Mouse (Mus musculus) fibroblast of lung, adult 2 months (primary cell): ENCODE measurements around the gene Oxct2a.
A peak's percentile ranks its signal among the peaks of the same experiment; 100 is the strongest.
"Not testable (repeated sequence)": the region's sequence is repeated elsewhere in the genome, so short reads cannot be mapped to it uniquely, and the experiment has no call there.

Source experiments
- DNase-seq: peaks from one replicate; pipeline ENCODE4 v3.0.0-alpha.2; 2011; ENCODE audit warnings: low read depth

Oxct2a gene

DNA sequence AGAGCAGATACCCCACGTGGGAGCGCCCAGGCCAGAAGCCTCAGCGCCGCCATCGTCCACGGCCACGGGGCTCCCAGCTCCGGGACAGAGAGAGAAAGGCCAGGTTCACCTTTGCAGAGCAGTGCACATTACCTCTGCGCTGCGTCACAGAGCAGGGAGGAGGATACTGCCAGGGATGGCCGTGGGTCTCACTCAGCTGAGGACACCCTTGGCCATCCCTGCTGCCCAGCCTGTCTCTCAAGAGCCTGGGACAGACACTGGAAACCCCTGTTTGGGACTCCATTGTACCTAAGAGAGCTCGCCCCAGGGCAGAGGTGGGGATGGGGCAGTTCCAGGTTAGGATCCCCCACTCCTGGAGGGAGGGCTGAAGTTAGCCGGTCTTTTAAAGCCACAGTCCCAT is at the start of gene Oxct2a:
Gene Oxct2a, minus strand, starts transcription at position 101 of the 400 bp plus-strand sequence.
- DNase-seq, result no peak

DNA sequence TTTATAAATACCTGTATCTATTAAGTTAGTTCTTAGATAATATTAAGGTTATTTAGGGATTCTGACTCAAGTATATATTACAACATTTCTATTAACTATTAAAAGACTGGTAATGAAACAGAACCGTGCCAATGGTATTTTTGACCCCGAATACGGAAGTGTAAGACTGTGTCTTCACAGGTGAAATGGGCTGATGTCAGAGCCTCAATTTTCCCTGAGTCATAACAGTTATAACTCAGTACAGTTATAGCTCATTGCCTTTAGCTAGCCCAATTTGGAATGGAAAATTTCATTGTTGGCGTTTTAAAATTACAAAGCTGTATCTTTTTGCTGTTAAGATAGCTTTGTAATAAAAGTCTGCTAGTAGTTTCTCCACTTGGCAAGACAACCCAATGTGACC is 40.1 kb upstream of the Oxct2a start:
- DNase-seq, result no peak

DNA sequence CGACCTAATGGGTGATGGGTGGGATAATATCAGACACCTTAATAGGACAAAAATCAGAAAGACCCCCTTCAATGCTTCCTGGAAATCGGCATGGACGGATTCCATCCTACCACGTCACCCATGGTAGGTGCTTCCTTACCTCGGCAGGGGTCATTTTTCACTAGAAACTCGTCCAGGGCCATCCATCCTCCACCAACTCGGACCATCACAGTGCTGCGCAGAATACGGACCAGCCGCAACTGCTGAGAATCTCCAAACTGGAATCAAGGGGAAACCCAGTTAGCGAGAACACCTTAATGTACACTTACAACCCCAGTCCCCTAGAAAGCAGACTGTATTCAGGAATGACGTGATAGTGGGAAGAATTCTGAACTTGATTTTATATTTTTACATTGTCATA is 37.3 kb upstream of the Oxct2a start:
- no peak for DNase-seq

DNA sequence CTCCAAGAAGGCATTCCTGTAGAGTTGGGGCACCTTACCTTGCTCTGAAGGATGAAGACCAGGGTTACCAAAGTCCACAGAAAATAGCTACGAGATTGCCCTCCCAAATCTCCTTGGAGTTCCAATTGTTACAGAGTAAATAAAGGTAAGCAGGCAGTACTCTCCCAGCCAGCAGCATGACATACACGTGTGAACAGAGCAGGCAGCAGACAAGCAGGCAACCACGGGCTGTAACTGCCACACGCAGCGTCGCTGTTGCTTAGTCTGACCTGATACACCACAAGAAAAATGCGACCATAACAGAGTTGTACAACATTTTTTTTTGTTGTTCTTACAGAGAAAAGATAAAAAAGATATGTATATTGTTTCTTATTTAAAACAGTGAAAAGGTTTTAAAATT is 35.2 kb upstream of the Oxct2a start:
- DNase-seq, result no peak

DNA sequence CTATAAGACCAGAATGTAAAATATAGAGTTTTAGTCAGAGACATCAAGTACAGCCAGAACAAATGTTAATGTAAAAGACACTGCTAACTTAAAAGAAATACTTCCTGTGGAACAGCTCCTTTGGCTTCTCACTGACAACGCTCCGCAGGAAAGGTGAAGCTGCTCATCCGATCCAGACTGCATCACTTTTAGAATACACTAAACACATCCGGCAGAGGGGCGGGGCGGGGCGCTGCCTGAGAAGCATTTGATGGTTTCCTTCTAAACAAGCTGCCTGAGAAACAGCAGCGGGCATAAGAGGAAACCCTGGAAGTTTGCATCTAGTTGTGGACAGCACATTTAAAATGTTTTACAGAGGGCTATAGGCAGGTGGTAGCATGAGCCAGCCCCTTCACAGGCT is 32.5 kb upstream of the Oxct2a start:
- DNase-seq, result no peak

DNA sequence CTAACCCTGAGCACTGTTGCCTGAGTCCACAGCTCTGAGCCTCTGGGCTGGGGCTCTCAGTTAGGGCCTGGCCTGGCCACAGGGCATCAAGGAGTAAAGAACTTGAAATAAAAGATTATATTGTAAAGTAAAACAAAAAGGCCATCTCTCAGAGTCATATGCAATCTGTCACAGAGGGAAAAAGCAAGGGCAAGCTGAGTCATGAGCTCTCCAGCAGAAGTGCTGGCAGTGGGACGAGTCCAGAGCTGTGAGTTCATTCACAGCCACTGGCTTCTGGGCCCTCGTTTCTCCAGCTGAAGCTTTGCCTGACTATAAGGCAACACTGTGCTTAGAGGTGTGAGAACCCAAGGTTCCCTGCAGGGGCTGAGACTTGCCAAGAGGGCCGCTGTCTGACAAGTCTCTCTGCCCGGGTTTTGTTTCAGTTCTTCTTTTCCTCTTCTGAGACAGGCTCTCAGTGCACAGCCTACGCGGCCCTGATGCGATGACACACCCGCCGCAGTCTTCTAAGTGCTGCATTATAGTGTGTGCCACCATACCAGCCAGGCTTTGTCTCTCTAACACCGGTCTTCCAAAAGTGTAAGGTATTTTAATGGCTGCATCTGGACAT is 29.9 kb upstream of the Oxct2a start:
- DNase-seq, result no peak

DNA sequence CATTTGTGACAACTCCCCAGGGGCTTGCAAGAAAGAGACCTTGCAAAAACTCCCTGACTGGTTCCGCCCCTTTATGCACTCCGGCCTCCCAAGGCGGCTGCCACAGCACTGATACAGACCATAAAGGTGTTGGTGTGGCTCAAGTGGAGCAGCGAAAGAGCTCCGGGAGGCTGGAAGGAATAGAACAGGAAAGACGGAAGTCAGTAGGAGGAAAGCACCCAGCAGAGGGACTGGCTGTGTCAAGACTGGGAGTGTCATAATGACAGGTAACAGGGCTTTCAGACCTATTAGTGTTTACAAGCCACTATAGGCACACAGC is 20.0 kb upstream of the Oxct2a start:
- no peak for DNase-seq

DNA sequence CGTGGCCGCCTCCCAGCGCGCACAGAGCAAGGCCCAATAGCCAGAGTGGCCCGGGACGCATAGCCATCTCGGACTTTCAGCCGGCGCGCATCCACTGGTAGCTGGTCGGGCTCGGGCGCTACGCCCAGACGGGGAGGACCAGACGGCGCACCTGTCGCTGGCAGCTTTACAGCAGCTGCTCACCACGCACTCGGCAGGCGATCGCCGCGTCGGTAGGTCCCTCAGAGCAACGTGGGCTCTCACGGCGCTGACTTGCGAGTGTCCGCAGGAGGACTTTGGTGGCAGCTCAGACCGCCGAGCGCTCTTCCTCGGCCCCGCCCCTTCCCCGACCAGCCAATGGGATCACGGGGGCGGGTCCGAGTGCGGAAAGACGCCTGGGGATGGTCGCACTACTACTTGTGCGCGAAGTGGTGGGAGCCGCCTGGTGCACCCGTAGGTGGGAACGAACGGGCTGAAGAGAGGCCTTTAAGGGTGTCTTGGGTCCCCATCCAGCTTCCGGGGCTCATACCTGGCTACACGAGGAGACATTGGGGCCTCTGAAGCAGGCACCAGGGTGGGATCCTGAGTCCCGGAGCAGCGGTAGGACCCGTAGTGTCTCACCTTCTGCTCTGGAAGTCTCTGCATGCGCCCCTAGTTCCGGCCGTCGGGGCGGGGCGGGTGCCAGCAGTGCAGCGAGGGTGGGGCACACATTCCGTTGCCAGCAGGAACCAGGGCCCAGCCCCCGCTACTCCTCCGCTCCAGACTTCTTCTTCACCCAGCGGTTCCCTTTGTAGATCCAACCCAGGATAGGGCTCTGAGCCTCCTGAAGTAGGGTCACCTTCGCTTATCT is 19.4 kb upstream of the Oxct2a start, which contains the start of gene Bmp8a:
Gene Bmp8a, minus strand, starts transcription at position 611 of the 829 bp plus-strand sequence.
- DNase-seq, result no peak

DNA sequence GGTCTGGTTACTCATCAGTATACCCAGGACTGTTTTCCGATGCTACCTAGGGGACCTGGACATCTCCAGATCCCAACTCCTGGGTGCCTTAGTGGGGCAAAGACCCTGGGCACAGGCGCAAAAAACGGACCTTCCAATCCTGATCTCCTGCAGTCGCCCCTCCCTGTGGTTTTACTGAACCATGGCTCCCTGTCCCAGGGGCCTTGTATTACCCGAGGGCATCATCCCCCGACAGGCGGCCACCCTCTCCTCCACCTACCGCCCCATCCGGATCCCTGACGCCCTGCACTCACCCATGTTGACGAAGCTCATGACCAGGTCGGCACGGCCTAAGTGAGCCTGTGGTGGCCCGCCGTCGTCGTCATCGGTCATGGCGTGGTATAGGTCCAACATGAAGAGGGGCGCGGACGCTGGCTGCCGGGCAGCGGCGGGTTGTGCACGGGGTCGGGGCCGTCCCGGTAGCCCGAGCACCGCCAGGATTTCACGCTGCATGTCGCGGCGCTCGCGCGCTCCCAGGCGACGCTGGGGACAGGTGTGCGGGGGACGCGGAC is 18.7 kb upstream of the Oxct2a start:
- DNase-seq, result no peak

DNA sequence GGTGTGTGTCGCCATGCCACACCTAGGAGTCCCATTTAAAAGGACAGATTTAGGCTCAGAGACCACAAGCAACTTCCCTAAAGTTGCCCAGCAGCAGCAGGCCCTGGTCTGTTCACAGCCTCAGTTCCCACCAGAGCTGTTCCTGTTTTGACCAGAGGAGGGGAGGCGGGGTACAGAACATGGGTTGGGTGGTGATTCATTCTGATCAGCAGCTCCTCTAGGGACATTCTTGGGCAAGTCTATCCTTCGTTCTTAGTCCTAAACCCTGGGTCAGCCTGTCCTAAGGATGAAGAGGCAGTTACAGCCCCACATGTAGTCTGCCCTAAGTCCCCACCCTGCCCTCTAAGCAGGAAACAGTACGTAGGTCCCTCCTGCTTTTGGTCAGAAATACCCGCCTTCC is 16.8 kb upstream of the Oxct2a start:
- peak; percentile 51 for DNase-seq

DNA sequence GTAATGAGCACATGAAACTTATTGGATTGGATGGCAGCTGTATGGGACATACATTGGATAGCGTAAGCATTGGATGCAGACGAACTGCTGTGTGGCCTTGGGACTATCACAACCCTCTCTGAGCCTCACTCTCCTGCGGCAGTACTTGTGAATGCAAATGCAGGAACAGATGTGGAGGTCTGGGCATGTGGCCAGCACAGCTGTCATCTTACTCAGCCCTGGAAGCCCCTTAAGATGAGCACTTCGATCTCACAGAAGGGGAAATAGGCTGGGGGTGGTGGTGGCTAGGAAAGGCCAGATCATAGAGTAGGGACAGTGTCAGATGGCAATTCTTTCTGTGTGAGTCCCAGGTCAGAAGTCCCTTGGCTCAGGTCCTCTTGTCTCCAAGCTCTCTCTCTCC is 14.3 kb upstream of the Oxct2a start:
- DNase-seq, result no peak

DNA sequence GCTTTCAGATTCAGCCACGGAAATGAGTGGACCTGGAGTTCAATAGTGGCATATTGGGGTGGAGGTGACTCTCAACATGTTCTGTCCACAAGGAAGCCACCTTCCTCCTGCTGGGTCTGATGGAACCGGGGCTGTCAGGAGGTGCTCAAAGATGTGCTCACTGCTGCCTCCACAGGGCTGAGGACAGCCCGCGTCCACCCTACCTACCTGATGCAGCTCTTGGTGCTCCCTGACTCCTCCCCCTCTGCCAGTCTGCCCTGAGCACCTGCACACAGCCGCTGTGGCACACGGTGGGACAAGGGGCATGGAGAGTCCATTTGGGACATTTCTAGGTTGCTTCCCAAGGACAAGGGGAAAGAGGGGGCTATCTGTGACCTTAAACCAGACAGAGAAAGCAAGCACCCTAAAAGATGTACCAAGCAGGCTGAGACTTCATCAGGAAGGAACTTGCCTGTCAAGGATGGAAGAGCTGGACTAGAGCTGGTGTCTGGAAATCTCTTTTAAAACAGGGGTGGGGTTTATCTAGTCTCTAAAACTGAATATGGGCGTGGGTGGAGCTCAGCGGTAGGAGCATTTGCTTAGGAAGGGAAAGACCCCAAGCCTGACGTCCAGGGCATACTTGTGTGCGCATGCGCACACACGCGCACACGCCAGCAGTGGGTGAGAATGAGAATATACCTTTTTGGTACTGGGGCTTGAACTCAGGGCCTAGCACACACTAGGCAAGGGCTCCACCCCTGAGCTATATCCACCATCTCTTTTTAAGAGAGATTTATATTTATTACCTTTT is 12.6 kb upstream of the Oxct2a start:
- no peak for DNase-seq

DNA sequence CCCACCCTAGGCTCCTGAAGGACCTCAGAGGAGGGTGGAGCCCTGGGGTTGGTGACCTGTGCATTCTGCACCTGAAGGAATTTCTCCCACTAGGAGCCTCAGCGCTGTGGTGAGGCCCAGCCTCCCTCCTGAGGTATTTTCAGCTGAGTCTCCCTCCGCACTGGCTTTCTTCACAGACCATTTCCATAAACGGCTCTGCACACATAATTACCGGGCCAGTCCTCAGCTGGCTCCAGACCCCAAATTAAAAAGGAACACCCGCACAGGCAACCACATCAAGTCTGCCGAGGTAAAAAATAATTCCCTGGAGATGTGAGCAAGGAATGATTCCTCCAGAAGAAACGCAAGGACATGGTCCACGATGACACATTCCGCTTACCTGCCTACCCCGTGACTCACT is 11.8 kb upstream of the Oxct2a start:
- DNase-seq, result not testable (repeated sequence)

DNA sequence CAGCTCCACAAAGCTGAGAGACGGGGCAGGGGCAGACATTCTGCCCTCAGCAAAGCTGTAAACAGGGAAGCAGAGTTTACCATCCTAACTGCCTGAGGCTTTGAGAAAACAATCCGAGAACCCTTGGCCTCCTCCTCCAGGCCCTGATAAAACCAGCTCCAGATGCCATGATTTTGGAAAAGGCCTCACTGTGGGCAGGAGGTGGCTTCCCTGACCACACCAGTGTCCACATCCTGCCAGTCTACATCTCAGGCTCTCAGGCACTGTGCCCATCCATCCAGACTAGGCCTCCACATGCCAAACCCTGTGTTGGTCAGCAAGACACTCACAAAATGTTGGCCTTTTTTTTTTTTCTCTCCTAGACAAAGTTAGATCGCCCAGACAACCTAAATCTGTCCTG is 10.7 kb upstream of the Oxct2a start:
- DNase-seq, result peak; percentile 59

DNA sequence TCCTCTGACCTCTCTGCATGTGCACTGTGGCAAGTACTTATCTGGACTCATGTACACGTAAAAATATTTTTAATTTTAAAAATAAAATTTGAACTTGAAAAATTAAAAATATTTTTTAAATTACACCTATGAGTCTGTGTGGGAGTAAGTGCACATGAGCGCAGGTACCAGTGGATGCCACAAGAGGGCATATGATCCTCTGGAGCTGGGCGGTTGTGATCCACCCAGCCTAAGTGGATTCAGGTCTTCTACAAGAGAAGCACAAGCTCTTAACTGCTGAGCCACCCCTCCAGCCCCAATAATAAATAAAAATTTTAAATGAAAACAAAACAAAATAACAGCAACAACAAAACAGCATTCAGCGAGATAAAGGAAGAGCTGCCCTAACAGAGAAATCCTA is 9.7 kb upstream of the Oxct2a start:
- no peak for DNase-seq

DNA sequence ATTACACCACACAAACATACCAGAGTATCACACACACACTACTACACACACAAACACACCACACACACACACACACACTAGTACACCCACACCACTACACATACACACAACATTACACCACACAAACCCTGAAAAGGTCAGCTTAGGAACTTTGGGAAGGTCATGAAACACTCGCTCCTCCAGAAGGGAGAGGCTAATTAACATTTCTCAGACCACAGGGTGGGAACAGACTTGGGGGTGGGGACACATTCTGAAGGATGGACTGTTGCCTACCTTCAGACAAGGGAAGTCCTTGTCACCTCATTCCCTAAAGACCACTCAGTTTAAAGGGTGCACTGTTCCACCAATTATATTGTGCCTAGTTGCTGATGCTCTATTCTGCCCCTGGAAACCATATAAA is 8.5 kb upstream of the Oxct2a start:
- DNase-seq, result not testable (repeated sequence)

DNA sequence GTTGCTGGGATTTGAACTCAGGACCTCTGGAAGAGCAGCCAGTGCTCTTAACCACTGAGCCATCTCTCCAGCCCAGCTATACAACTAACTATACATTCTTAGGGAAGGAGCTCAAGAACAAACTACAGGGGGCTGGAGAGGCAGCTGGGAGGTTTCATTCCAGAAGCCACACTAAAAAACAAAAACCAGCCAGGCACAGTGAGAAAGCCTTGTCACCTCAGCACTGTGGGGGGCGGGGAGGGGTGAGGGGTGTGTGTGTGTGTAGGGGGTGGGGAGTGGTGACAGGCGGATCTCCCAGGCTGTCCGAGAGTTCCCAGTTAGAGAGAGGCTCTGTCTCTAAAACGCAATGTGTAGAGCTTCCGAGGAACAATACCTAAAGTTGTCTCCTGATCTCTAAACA is 7.9 kb upstream of the Oxct2a start:
- DNase-seq, result no peak

DNA sequence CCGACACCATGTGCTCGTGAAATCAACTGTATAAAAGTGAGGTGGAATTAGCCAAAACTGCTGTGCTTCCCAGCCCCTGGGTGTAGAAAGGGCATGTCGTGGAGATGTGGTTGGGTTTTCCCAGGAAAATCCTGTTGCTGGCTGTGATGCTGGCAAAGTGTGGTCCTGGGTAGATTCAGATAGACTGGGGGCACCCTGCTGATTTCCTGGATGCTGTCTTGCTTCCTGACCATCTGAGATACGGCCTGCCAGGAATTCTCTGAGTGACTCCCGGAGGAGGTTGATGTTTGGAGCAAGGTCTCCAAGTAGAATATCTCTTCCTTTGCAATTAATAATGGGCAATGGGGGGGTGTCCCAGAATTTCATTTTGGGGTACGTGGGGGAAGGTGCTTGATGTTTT is 5.5 kb upstream of the Oxct2a start:
- DNase-seq, result no peak

DNA sequence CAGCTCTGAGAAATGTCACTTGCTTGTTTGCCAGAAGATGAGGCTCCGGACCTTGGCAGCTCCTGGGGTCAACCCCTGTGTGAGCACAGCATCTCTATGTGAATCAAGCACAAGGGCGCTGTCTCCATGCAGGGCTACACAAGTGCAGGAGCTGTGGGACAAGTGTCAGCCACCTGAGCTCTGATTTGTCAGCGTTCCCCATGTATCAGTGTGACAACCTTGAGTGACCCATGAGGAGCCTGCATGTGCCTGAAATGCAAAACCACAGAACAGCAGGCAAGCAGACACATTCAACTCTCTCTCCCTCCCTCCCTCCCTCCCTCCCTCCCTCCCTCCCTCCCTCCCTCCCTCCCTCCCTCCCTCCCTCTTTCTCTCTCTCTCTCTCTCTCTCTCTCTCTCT is 4.2 kb upstream of the Oxct2a start:
- DNase-seq, result no peak

DNA sequence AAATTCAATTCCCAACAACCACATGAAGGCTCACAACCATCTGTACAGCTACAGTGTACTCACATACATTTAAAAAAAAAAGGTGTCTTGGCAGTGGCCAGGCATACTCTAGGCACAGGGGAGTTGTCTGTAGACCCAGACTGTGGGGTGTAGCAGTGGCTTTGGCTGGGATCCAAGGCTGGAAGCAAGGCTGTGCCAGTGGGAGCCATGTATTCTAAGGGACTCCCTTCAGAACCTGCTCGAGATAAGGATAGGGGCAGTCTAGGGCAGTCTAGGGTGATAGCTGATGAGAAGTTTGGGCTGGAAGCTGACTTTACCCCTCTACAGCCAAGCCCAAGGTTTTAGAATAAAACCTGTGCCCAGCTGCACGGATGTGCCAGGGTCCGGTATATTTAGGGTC is 2.7 kb upstream of the Oxct2a start:
- DNase-seq, result no peak

DNA sequence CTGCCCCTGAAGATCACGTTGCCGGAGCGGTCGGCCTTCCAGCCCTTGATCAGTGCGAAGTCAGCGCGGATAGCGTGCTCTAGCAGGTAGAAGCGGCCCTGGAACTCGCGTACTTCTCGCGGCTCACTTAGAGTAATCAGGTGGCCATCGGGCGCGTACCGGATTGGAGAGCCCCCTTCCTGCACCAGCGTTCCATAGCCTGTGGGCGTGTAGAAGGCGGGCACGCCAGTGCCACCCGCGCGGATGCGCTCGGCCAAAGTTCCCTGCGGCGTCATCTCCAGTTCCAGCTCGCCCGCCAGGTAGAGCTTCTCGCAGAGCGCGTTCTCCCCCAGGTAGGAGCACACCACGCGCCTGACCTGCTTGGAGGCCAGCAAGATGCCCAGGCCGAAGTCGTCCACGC is 524 bp downstream of the Oxct2a start:
- not testable (repeated sequence) for DNase-seq

DNA sequence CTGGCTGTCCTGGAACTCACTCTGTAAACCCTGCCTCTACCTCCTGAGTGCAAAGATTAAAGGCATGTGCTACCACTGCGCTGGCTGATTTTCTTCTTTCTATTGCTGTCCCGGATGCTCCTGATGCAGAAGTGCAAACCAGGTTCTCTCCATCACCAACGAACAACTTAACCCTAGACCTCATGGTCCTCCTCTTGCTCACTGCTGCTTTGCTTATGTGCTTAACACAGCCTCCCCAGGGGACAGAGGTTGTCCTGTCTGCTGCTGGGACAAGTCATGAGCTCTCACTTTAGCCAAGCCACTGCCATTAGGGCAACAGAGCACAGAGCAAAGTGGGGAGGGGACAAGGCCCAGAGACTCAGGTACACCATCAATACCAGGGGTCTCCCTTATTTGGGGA is 8.9 kb downstream of the Oxct2a start:
- DNase-seq, result no peak

DNA sequence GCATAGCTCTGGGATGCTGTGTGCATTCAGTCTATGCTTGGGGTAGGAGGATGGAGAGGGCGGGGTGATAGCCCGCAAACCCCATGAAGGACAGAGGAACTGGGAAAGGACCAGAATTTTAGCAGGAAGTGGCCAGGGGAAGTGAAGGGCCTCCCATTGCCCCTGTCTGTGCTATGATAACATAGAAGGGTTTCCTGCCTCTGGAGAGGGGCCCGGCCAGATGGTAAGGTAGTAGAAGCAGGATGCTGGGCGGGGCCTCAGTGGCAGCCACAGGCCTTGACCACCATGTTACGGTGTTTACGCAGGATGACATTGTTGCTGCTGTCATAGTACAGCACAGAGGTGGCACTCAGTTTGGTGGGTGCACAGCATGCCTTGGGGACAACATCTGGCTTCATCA is 10.4 kb downstream of the Oxct2a start:
- no peak for DNase-seq
